Mouse (Mus musculus): ENCODE measurements around the gene Dazap1. TPM values are rescaled to one million over a fixed set of nuclear protein-coding genes. Genes with fewer than 3 reads are reported as not detected.
"Not testable (repeated sequence)": the region's sequence is repeated elsewhere in the genome, so short reads cannot be mapped to it uniquely, and the experiment has no call there.

The Dazap1 gene
- polyA plus RNA-seq, 1 experiment: 103 TPM

GRCm38 (mm10) chr10:80247849-80248248 lies 13.4 kb upstream of the Dazap1 start:
- TF ChIP-seq CTCF (IDR thresholded peaks at IDR 0.05; ENCODE audit: low read depth, low read length) (no peak), POLR2A (IDR thresholded peaks at IDR 0.05; ENCODE audit: borderline replicate concordance, low read depth, low read length) (no peak)
- H3K27ac ChIP-seq (ENCODE audit: insufficient read depth, low read depth, low read length): no peak overlapping the region
- H3K4me1 ChIP-seq (ENCODE audit: control insufficient read depth, insufficient read depth, low read length): peaks cover 3% of the 10 kb centered on the region; the same call in 1 of the 2 replicates
- no peak overlapping the region for H3K4me3 ChIP-seq (ENCODE audit: insufficient read depth, low read length)

DNA sequence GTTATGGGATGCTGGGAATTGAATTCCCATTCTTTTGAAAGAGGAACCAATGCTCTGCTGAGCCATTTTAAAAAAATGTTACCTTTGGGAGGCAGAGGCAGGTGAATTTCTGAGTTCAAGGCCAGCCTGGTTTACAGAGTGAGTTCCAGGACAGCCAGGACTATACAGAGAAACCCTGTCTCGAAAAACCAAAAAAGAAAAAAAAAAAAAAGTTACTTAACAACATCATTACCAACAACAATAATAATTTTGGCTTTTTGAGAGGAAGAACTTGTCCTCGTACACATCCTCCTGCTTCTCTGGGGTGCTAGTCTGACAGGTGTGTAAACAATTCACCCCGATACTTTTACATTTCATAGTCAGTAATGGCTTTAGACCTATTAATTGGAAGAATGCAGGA lies 12.8 kb upstream of the Dazap1 start:
- H3K4me1 ChIP-seq (ENCODE audit: control insufficient read depth, insufficient read depth, low read length); H3K4me3 ChIP-seq (ENCODE audit: insufficient read depth, low read length); H3K27ac ChIP-seq (ENCODE audit: insufficient read depth, low read depth, low read length): not testable (repeated sequence)

DNA sequence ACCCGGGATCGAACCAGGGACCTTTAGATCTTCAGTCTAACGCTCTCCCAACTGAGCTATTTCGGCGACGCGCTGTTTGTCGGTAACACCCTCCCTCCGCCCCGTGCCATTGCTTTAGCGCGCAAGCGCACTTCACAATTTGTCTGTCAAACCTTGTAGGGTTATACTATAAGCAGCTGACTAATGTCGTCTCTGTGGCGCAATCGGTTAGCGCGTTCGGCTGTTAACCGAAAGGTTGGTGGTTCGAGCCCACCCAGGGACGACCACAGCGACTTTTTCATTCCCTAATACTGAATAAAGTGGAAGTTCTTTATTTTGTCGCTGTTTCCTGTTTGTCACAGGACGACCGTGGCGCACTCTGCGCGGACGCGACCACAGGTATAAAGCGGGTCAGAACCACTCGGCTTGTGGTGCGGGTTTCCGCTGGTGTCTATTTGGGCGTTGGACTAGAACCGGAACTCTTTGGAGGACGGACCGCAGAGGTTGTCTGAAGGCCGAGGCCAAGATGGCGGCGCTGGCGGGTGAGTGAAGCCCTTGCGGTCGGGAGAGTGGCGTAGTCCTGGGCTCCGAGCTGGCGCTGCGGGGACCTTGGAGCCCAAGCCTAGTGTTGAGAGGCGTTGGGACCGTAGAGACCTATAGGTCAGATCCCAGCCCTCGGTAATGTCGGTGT lies 12.2 kb upstream of the Dazap1 start, which contains the start of gene Ndufs7:
TSS of gene Ndufs7 (plus strand) at position 151 of the 670 bp plus-strand sequence.
- peak; percentile 15; the same call in 1 of the 2 replicates for TF ChIP-seq POLR2A (IDR thresholded peaks at IDR 0.05; ENCODE audit: borderline replicate concordance, low read depth, low read length)
- TF ChIP-seq CTCF (IDR thresholded peaks at IDR 0.05; ENCODE audit: low read depth, low read length): no peak
- peak within 1 kb of the TSS; percentile 99 for H3K4me3 ChIP-seq (ENCODE audit: insufficient read depth, low read length)
- H3K27ac ChIP-seq (ENCODE audit: insufficient read depth, low read depth, low read length): peak within 1 kb of the TSS; percentile 91
- H3K4me1 ChIP-seq (ENCODE audit: control insufficient read depth, insufficient read depth, low read length): peaks cover 3% of the 10 kb centered on the region; the same call in 1 of the 2 replicates

DNA sequence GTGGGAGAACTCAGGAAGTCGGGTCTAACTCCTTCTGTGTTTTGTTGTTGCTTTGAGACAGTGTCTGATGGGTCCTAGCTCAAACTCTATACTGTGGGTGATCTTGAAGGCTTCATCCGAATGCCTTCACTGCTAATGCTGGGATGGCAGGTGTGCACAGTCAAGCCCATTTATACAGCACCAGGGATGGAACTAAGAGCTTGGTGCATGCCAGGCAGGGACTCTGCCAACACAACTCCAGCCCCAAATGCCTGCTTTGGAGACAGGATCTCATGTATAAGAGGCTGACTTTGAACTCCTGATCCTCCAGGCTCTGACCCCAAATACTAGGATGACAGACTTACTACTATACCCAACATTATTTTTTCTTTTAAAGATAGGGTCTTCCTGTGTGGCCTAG lies 11.2 kb upstream of the Dazap1 start:
- peak overlapping the region; percentile 91; the same call in 1 of the 2 replicates for H3K27ac ChIP-seq (ENCODE audit: insufficient read depth, low read depth, low read length)
- peak overlapping the region; percentile 99 for H3K4me3 ChIP-seq (ENCODE audit: insufficient read depth, low read length)
- H3K4me1 ChIP-seq (ENCODE audit: control insufficient read depth, insufficient read depth, low read length): peaks cover 3% of the 10 kb centered on the region; the same call in 1 of the 2 replicates
- no peak for TF ChIP-seq POLR2A (IDR thresholded peaks at IDR 0.05; ENCODE audit: borderline replicate concordance, low read depth, low read length)
- TF ChIP-seq CTCF (IDR thresholded peaks at IDR 0.05; ENCODE audit: low read depth, low read length): no peak

- peak overlapping the region; percentile 99 for H3K4me3 ChIP-seq (ENCODE audit: insufficient read depth, low read length)
- H3K4me1 ChIP-seq (ENCODE audit: control insufficient read depth, insufficient read depth, low read length): peaks cover 3% of the 10 kb centered on the region; the same call in 1 of the 2 replicates
- no peak overlapping the region for H3K27ac ChIP-seq (ENCODE audit: insufficient read depth, low read depth, low read length)
- TF ChIP-seq POLR2A (IDR thresholded peaks at IDR 0.05; ENCODE audit: borderline replicate concordance, low read depth, low read length): no peak
- no peak for TF ChIP-seq CTCF (IDR thresholded peaks at IDR 0.05; ENCODE audit: low read depth, low read length)
Measured at GRCm38 (mm10) chr10:80250573-80250972, 10.7 kb upstream of the Dazap1 start.

GRCm38 (mm10) chr10:80252011-80252410 lies 9.3 kb upstream of the Dazap1 start:
- H3K4me3 ChIP-seq (ENCODE audit: insufficient read depth, low read length): no peak overlapping the region
- TF ChIP-seq CTCF (IDR thresholded peaks at IDR 0.05; ENCODE audit: low read depth, low read length) (no peak), POLR2A (IDR thresholded peaks at IDR 0.05; ENCODE audit: borderline replicate concordance, low read depth, low read length) (no peak)
- H3K27ac ChIP-seq (ENCODE audit: insufficient read depth, low read depth, low read length): no peak overlapping the region
- H3K4me1 ChIP-seq (ENCODE audit: control insufficient read depth, insufficient read depth, low read length): peaks cover 3% of the 10 kb centered on the region; the same call in 1 of the 2 replicates

GRCm38 (mm10) chr10:80252493-80253274 lies 8.6 kb upstream of the Dazap1 start:
- Histone ChIP-seq H3K4me1 (ENCODE audit: control insufficient read depth, insufficient read depth, low read length) (peaks cover 3% of the 10 kb centered on the region; the same call in 1 of the 2 replicates), H3K27ac (ENCODE audit: insufficient read depth, low read depth, low read length) (no peak overlapping the region), H3K4me3 (ENCODE audit: insufficient read depth, low read length) (no peak overlapping the region)
- no peak for TF ChIP-seq CTCF (IDR thresholded peaks at IDR 0.05; ENCODE audit: low read depth, low read length)
- no peak for TF ChIP-seq POLR2A (IDR thresholded peaks at IDR 0.05; ENCODE audit: borderline replicate concordance, low read depth, low read length)

- Histone ChIP-seq H3K4me3 (ENCODE audit: insufficient read depth, low read length) (no peak overlapping the region), H3K27ac (ENCODE audit: insufficient read depth, low read depth, low read length) (no peak overlapping the region), H3K4me1 (ENCODE audit: control insufficient read depth, insufficient read depth, low read length) (peaks cover 3% of the 10 kb centered on the region; the same call in 1 of the 2 replicates)
- no peak for TF ChIP-seq POLR2A (IDR thresholded peaks at IDR 0.05; ENCODE audit: borderline replicate concordance, low read depth, low read length)
- TF ChIP-seq CTCF (IDR thresholded peaks at IDR 0.05; ENCODE audit: low read depth, low read length): no peak
Measured at GRCm38 (mm10) chr10:80253551-80253950, 7.7 kb upstream of the Dazap1 start.

DNA sequence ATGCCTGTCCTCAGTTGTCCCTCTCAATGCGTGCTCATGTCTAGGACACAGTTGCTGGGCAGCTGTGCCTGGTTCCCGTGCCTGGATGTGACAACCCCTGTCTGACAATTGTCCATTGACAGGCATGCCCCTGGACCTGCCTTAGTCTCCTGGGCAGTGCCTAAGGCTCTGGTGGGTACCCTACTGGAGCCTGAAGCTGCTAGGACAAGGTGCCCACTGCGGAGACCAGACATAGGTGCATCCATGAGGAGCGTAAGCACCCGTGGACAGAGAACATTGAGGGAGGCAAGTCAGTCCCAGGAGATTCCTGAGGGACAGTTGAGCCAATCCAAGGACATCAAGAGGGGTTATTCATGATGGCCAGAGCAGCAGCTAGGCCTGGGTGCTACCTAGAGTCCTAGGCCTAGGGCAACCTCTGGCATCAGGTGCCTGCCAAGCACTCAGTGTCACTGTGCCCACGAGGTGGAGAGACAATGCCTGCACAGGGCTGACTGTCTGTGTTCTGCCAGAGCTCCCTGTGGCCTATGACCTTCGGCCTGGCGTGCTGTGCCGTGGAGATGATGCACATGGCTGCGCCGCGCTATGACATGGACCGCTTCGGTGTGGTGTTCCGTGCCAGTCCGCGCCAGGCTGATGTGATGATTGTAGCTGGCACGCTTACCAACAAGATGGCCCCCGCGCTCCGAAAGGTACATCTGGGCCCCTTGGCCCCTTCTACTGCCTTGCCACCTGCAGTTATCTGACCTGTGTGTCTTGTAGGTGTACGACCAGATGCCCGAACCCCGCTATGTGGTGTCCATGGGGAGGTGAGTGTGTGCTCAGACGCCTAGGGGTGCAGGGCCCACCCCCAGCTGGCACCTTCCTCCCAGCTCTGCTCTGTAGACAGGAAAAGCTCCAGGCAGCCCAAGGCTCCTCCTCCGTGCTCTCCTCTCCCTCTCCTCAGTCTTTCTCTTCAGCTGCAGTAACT lies 6.7 kb upstream of the Dazap1 start:
- no peak overlapping the region for H3K27ac ChIP-seq (ENCODE audit: insufficient read depth, low read depth, low read length)

More for the DNA sequence above, 6.7 kb upstream of the Dazap1 start:
- Histone ChIP-seq H3K4me1 (ENCODE audit: control insufficient read depth, insufficient read depth, low read length) (peaks cover 6% of the 10 kb centered on the region), H3K4me3 (ENCODE audit: insufficient read depth, low read length) (no peak overlapping the region)
- no peak for TF ChIP-seq CTCF (IDR thresholded peaks at IDR 0.05; ENCODE audit: low read depth, low read length)
- TF ChIP-seq POLR2A (IDR thresholded peaks at IDR 0.05; ENCODE audit: borderline replicate concordance, low read depth, low read length): no peak

Measured in bone marrow macrophage, adult 2 months (primary cell).